Mouse (Mus musculus): ENCODE measurements around the gene Vav1. TPM values are rescaled to one million over a fixed set of nuclear protein-coding genes. Genes with fewer than 3 reads are reported as not detected.

Vav1 gene
- polyA plus RNA-seq, 1 experiment = 0.86 TPM

GRCm38 (mm10) chr17:57255354-57255753 is 23.5 kb upstream of the Vav1 start:
- no peak for DNase-seq (ENCODE audit: low read depth)
- TF ChIP-seq POLR2A (IDR thresholded peaks at IDR 0.05; ENCODE audit: borderline replicate concordance, extremely low read depth, insufficient read depth, insufficient read length, poor library complexity, severe bottlenecking) = no peak
- TF ChIP-seq CTCF (IDR thresholded peaks at IDR 0.05; ENCODE audit: borderline replicate concordance, extremely low read depth, insufficient read depth, insufficient read length) = no peak

GRCm38 (mm10) chr17:57256921-57257485 is 21.9 kb upstream of the Vav1 start:
- no peak for TF ChIP-seq POLR2A (IDR thresholded peaks at IDR 0.05; ENCODE audit: borderline replicate concordance, extremely low read depth, insufficient read depth, insufficient read length, poor library complexity, severe bottlenecking)
- TF ChIP-seq CTCF (IDR thresholded peaks at IDR 0.05; ENCODE audit: borderline replicate concordance, extremely low read depth, insufficient read depth, insufficient read length) = no peak
- DNase-seq (ENCODE audit: low read depth) = no peak

GRCm38 (mm10) chr17:57258191-57258590 is 20.7 kb upstream of the Vav1 start:
- no peak for DNase-seq (ENCODE audit: low read depth)
- TF ChIP-seq POLR2A (IDR thresholded peaks at IDR 0.05; ENCODE audit: borderline replicate concordance, extremely low read depth, insufficient read depth, insufficient read length, poor library complexity, severe bottlenecking) = no peak
- no peak for TF ChIP-seq CTCF (IDR thresholded peaks at IDR 0.05; ENCODE audit: borderline replicate concordance, extremely low read depth, insufficient read depth, insufficient read length)

GRCm38 (mm10) chr17:57259742-57260141 is 19.2 kb upstream of the Vav1 start:
- no peak for TF ChIP-seq CTCF (IDR thresholded peaks at IDR 0.05; ENCODE audit: borderline replicate concordance, extremely low read depth, insufficient read depth, insufficient read length)
- TF ChIP-seq POLR2A (IDR thresholded peaks at IDR 0.05; ENCODE audit: borderline replicate concordance, extremely low read depth, insufficient read depth, insufficient read length, poor library complexity, severe bottlenecking) = no peak
- DNase-seq (ENCODE audit: low read depth) = no peak

- TF ChIP-seq CTCF (IDR thresholded peaks at IDR 0.05; ENCODE audit: borderline replicate concordance, extremely low read depth, insufficient read depth, insufficient read length) (no peak), POLR2A (IDR thresholded peaks at IDR 0.05; ENCODE audit: borderline replicate concordance, extremely low read depth, insufficient read depth, insufficient read length, poor library complexity, severe bottlenecking) (no peak)
Observed at GRCm38 (mm10) chr17:57260351-57260750, 18.5 kb upstream of the Vav1 start.

GRCm38 (mm10) chr17:57261286-57261685 is 17.6 kb upstream of the Vav1 start:
- DNase-seq (ENCODE audit: low read depth) = no peak
- no peak for TF ChIP-seq POLR2A (IDR thresholded peaks at IDR 0.05; ENCODE audit: borderline replicate concordance, extremely low read depth, insufficient read depth, insufficient read length, poor library complexity, severe bottlenecking)
- TF ChIP-seq CTCF (IDR thresholded peaks at IDR 0.05; ENCODE audit: borderline replicate concordance, extremely low read depth, insufficient read depth, insufficient read length) = no peak

More at GRCm38 (mm10) chr17:57260351-57260750, 18.5 kb upstream of the Vav1 start:
- no peak for DNase-seq (ENCODE audit: low read depth)

DNA sequence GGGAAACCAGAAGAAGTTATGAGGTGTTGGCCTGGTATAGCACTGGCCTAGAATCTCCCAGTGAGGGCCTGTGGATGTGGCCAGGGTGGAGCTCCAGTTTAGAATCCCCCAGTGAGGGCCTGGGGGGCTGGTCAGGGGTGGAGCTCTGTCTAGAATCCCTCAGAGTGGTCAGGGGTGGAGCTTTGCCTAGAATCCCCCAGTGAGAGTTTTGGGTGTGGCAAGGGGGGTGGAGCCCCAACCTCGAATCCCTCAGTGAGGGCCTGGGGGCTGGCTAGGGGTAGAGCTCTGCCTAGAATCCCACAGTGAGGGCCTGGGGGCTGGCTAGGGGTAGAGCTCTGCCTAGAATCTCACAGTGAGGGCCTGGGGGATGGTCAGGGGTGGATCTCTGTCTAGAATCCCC is 17.1 kb upstream of the Vav1 start:
- TF ChIP-seq POLR2A (IDR thresholded peaks at IDR 0.05; ENCODE audit: borderline replicate concordance, extremely low read depth, insufficient read depth, insufficient read length, poor library complexity, severe bottlenecking) = no peak
- no peak for TF ChIP-seq CTCF (IDR thresholded peaks at IDR 0.05; ENCODE audit: borderline replicate concordance, extremely low read depth, insufficient read depth, insufficient read length)
- DNase-seq (ENCODE audit: low read depth) = no peak

DNA sequence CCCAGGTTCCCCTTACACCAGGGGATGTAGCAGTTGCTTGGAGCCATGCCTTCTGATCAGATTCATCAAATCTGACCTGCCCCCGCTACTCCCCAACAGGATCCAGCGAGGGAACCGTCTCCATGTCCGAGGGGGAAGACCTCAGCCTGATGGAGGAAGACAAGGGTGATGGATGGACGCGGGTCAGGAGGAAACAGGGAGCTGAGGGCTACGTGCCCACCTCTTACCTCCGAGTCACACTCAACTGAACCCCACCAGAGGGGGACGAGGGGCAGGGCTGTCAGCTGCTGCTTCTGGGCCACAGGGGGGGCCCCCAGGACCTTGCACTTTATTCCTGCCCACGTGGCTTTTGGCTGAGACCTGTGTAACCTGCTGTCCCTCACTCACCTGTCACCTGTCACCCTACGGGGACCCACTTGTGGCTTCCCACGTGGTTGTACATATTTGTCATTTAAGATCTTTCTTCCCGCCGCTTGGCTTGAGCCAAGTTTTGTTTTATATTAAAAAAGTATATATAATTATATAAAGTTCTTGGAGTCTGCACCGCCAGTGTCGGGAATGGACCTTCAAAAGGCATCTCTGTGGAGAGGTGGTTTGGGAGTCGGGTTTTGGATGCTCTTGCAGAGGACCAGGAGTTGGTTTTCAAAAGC is 15.9 kb upstream of the Vav1 start:
- TF ChIP-seq POLR2A (IDR thresholded peaks at IDR 0.05; ENCODE audit: borderline replicate concordance, extremely low read depth, insufficient read depth, insufficient read length, poor library complexity, severe bottlenecking) (no peak), CTCF (IDR thresholded peaks at IDR 0.05; ENCODE audit: borderline replicate concordance, extremely low read depth, insufficient read depth, insufficient read length) (no peak)
- no peak for DNase-seq (ENCODE audit: low read depth)

DNA sequence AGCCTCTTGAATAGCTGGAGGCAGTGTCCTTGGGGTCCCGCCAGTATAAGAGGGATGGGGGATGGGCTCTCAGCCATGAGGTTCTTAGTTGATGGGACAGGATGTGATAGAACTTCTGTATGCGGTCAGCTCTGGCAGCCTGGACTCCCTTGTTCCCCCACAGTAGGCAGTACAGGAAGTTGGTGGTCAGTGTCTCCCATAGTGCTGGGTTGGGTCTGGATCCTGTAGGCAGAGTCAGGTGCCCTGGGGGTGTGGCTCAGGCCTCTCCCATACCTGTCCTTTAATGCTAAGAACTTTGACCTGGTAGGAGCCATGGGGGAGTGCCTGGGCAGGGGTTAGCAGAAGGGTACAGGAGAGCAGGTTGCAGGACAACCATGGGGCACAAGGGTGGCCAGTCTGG is 14.7 kb upstream of the Vav1 start:
- no peak for DNase-seq (ENCODE audit: low read depth)
- TF ChIP-seq CTCF (IDR thresholded peaks at IDR 0.05; ENCODE audit: borderline replicate concordance, extremely low read depth, insufficient read depth, insufficient read length) (no peak), POLR2A (IDR thresholded peaks at IDR 0.05; ENCODE audit: borderline replicate concordance, extremely low read depth, insufficient read depth, insufficient read length, poor library complexity, severe bottlenecking) (no peak)

DNA sequence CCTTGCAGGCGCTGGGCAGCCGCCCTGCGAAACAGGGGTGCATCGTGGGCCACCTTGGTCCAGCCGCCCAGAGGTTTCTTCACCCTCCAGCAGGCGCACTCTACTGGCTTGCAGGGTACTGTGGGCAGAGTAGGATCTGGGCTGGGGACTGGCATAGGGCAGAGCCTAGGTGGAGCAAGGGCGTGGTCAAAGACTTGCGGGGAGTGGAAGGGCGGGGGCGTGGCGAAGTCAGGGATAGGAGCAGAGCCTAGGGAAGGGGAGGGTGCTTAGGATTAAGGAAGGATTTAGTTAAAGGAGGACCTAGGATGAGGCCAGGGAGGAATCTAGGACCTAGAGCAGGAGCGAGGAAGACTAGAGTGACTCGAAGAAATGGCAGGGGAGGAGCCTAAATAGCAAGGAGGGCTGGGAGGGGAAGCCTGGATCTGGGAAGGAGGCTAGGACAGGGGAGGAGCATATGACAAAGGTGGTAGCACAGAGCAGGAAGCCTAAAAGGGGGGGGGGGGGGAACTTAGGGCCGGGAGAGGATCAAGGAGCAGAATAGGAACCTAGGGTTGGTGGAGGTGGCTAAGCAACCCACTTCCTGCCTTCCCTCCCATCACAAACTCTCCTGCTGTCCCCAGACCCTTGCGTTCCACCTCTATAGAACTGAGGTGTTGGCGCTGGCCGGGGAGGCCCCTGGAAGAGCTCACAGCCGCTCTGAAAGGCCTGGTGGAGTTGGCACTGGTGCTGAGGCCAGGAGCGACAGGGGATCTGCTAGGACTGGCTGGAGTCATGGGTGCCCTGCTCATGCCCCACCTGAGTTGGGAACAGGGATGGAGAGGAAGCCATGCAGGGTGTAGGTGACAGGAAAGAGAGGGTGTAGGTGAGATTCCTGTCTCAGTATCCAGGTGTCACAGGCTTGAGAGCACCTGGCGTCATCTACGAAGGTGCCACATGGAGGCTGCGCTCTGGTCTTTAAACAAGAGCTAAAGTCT is 13.6 kb upstream of the Vav1 start:
- peak; percentile 11 for DNase-seq (ENCODE audit: low read depth)
- TF ChIP-seq CTCF (IDR thresholded peaks at IDR 0.05; ENCODE audit: borderline replicate concordance, extremely low read depth, insufficient read depth, insufficient read length) = no peak
- no peak for TF ChIP-seq POLR2A (IDR thresholded peaks at IDR 0.05; ENCODE audit: borderline replicate concordance, extremely low read depth, insufficient read depth, insufficient read length, poor library complexity, severe bottlenecking)

- no peak for DNase-seq (ENCODE audit: low read depth)
- TF ChIP-seq POLR2A (IDR thresholded peaks at IDR 0.05; ENCODE audit: borderline replicate concordance, extremely low read depth, insufficient read depth, insufficient read length, poor library complexity, severe bottlenecking) (no peak), CTCF (IDR thresholded peaks at IDR 0.05; ENCODE audit: borderline replicate concordance, extremely low read depth, insufficient read depth, insufficient read length) (no peak)
Observed at GRCm38 (mm10) chr17:57267556-57268126, 11.3 kb upstream of the Vav1 start.

All from brain, embryonic 14.5 days (tissue).